Mouse (Mus musculus): ENCODE results near the gene Brk1. TPM values are rescaled to one million over a fixed set of nuclear protein-coding genes. Genes with fewer than 3 reads are reported as not detected.

Brk1 gene
- polyA plus RNA-seq, 1 experiment from 2014 or later = 231 TPM

DNA sequence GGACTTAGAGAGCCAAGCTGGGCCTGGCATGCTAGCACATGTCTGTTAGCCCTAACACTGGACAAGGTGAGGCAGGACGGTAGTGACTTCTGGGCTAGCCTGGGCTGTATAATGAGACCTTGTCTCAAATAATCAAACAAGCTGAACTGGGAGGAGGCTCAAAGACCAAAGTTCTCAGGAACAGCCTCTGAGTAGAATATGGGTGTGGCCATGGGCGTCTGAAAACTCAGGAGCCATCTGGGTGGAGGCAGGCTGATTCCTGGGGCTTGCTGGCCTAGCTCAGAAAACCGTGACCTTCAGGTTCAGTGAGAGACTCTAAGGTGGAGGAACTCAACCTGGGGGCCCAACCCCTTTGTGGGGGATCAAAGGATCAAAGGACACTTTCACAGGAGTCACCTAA, 47.1 kb downstream of the Brk1 start:
- H3K27ac ChIP-seq = no peak overlapping the region

GRCm38 (mm10) chr6:113653551-113653950, 49.0 kb downstream of the Brk1 start:
- ATAC-seq (ENCODE audit: insufficient number of reproducible peaks, low FRiP score, low TSS enrichment, low read depth) = no peak
- 91% methylated on average over 7 of the region's 7 CpGs for WGBS

More for the DNA sequence above, 47.1 kb downstream of the Brk1 start:
- ATAC-seq (ENCODE audit: insufficient number of reproducible peaks, low FRiP score, low TSS enrichment, low read depth) = no peak
- H3K9me3 ChIP-seq = no peaks in the 10 kb centered on the region
- H3K27me3 ChIP-seq = no peaks in the 10 kb centered on the region
- no peaks in the 10 kb centered on the region for H3K4me1 ChIP-seq
- no peak overlapping the region for H3K9ac ChIP-seq
- no peaks in the 10 kb centered on the region for H3K36me3 ChIP-seq
- H3K4me2 ChIP-seq = no peak overlapping the region
- WGBS = 56% methylated on average over 3 of the region's 3 CpGs
- no peak overlapping the region for H3K4me3 ChIP-seq

GRCm38 (mm10) chr6:113654102-113654501, 49.5 kb downstream of the Brk1 start:
- no peaks in the 10 kb centered on the region for H3K9me3 ChIP-seq
- no peak overlapping the region for H3K9ac ChIP-seq
- H3K4me2 ChIP-seq = no peak overlapping the region
- no peak for ATAC-seq (ENCODE audit: insufficient number of reproducible peaks, low FRiP score, low TSS enrichment, low read depth)
- H3K27me3 ChIP-seq = no peaks in the 10 kb centered on the region
- no peak overlapping the region for H3K4me3 ChIP-seq
- H3K36me3 ChIP-seq = no peaks in the 10 kb centered on the region
- no peaks in the 10 kb centered on the region for H3K4me1 ChIP-seq
- 71% methylated on average over 8 of the region's 8 CpGs for WGBS
- no peak overlapping the region for H3K27ac ChIP-seq

More at GRCm38 (mm10) chr6:113653551-113653950, 49.0 kb downstream of the Brk1 start:
- Histone ChIP-seq H3K9me3 (no peaks in the 10 kb centered on the region), H3K27ac (no peak overlapping the region), H3K4me1 (no peaks in the 10 kb centered on the region), H3K4me3 (no peak overlapping the region), H3K27me3 (no peaks in the 10 kb centered on the region), H3K4me2 (no peak overlapping the region), H3K36me3 (no peaks in the 10 kb centered on the region), H3K9ac (no peak overlapping the region)

GRCm38 (mm10) chr6:113654753-113655397, 50.3 kb downstream of the Brk1 start:
- no peaks in the 10 kb centered on the region for H3K9me3 ChIP-seq
- H3K4me3 ChIP-seq = no peak overlapping the region
- no peaks in the 10 kb centered on the region for H3K27me3 ChIP-seq
- H3K9ac ChIP-seq = no peak overlapping the region
- H3K36me3 ChIP-seq = no peaks in the 10 kb centered on the region
- ATAC-seq (ENCODE audit: insufficient number of reproducible peaks, low FRiP score, low TSS enrichment, low read depth) = no peak
- H3K4me1 ChIP-seq = no peaks in the 10 kb centered on the region
- no peak overlapping the region for H3K27ac ChIP-seq
- no peak overlapping the region for H3K4me2 ChIP-seq
- 54% methylated on average over 16 of the region's 16 CpGs for WGBS

DNA sequence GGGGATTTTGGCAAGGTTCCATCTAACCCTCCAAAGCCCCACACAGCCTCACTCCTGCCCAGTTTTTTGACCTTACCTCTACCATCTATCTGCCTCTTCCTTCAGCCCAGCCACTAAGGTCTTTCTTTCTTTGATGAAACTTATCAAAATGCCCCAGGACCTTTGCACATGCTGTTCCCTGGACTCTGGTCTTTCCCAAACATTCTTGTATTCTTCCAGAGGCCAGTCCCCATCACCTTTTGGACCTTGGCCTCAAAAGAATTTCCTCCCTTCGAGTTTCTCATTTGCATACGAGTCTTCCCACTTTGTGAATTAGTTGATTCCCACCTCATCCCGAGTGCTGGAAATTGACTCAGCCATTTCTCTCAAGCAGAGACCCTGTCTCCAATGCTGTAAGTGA, 50.9 kb downstream of the Brk1 start:
- Histone ChIP-seq H3K4me2 (no peak overlapping the region), H3K27ac (no peak overlapping the region), H3K4me3 (no peak overlapping the region), H3K9me3 (no peaks in the 10 kb centered on the region), H3K9ac (no peak overlapping the region), H3K27me3 (no peaks in the 10 kb centered on the region), H3K4me1 (no peaks in the 10 kb centered on the region), H3K36me3 (no peaks in the 10 kb centered on the region)
- 89% methylated on average over 3 of the region's 3 CpGs for WGBS
- no peak for ATAC-seq (ENCODE audit: insufficient number of reproducible peaks, low FRiP score, low TSS enrichment, low read depth)

DNA sequence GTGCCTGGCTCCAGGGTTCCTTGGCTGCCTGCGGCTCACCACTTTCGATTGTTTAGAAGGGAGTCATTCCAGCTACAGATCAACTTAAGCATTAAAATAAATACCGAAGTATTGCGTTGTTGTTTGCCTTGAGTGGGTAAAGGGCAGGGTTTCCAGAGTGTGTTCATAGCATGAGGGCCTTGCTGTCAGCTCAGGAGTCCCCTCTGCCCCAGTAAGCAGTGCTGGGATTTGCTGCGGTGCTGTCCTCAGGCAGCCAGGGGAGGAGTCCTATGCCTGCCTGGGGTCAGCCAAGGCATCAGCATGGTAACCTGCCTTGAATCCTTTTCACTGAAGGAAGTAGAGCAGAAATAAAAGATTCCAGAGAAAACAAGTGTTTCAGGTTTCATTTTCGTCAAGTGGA, 52.3 kb downstream of the Brk1 start:
- WGBS = 87% methylated on average over 6 of the region's 6 CpGs
- Histone ChIP-seq H3K36me3 (no peaks in the 10 kb centered on the region), H3K9ac (no peak overlapping the region), H3K9me3 (no peaks in the 10 kb centered on the region), H3K4me2 (no peak overlapping the region), H3K4me1 (peaks cover 9% of the 10 kb centered on the region; the same call in 1 of the 2 replicates), H3K27me3 (no peaks in the 10 kb centered on the region), H3K4me3 (no peak overlapping the region), H3K27ac (no peak overlapping the region)
- ATAC-seq (ENCODE audit: insufficient number of reproducible peaks, low FRiP score, low TSS enrichment, low read depth) = no peak

DNA sequence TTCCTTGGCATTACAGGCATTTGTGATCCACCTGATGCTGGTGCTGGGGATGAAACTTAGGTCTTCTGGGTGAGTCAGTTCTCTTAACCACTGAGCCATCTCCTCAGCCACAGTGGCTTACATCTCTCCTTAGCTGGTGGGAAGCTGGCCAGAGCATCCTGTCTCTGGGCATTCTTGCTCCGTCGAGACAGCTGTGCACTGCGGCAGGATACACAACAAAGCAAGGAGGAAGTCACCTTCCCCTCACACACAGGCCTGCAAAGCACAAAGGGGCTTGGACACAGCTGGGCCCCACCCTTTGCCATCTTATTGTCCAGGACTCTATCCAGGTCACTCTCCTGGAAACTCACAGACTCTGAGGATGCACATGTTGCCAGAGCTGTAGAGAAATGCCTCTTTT, 53.7 kb downstream of the Brk1 start:
- peaks cover 11% of the 10 kb centered on the region; the same call in 1 of the 2 replicates for H3K4me1 ChIP-seq
- 64% methylated on average over 3 of the region's 3 CpGs for WGBS
- H3K9me3 ChIP-seq = no peaks in the 10 kb centered on the region
- no peak overlapping the region for H3K27ac ChIP-seq
- no peaks in the 10 kb centered on the region for H3K27me3 ChIP-seq
- no peaks in the 10 kb centered on the region for H3K36me3 ChIP-seq
- H3K4me2 ChIP-seq = no peak overlapping the region
- H3K4me3 ChIP-seq = no peak overlapping the region
- no peak overlapping the region for H3K9ac ChIP-seq
- 0 out of 2 replicates have a peak, but pooled peaks have one; percentile 25 for ATAC-seq (ENCODE audit: insufficient number of reproducible peaks, low FRiP score, low TSS enrichment, low read depth)

DNA sequence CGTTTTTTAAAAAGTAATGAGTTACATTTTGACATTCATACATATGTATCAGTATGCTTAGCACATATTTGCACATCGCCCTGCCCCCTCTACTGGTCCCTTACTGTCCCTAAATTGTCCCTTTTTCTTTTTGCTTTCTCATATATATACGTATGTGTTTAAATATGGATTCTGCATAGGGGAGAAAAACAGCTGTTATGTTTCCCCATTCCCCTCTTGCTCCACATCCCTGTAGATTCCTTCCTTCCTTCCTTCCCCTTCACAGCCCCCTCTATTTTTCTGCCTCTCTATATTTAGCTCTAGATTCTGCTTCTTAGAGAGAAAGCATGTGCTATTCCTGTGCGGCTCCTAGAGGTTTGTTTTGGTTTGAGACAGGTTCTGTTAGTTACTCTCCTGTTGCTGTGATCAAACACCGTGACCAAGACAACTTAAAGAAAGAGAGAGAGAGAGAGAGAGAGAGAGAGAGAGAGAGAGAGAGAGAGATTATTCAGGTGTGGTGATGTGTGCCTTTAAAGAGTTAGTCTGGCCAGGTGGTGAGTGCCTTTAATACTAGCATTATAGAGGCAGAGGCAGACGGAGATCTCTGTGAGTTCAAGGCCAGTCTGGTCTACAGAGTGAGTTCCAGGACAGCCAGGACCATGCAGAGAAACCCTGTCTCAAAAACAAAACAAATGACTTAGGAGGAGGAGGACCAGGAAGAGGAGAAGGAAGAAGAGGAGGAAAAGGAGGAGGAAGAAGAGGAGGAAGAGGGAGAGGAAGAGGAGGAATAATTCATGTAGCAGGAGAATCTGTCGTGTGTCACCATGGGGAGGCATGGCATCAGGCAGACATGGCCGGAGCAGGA, 55.3 kb downstream of the Brk1 start:
- no peaks in the 10 kb centered on the region for H3K36me3 ChIP-seq
- no peaks in the 10 kb centered on the region for H3K27me3 ChIP-seq
- 67% methylated on average over 8 of the region's 8 CpGs for WGBS
- H3K4me1 ChIP-seq = peaks cover 11% of the 10 kb centered on the region; the same call in 1 of the 2 replicates
- no peak overlapping the region for H3K4me3 ChIP-seq
- ATAC-seq (ENCODE audit: insufficient number of reproducible peaks, low FRiP score, low TSS enrichment, low read depth) = no peak
- H3K27ac ChIP-seq = no peak overlapping the region
- no peak overlapping the region for H3K9ac ChIP-seq
- H3K4me2 ChIP-seq = no peak overlapping the region
- H3K9me3 ChIP-seq = no peaks in the 10 kb centered on the region

DNA sequence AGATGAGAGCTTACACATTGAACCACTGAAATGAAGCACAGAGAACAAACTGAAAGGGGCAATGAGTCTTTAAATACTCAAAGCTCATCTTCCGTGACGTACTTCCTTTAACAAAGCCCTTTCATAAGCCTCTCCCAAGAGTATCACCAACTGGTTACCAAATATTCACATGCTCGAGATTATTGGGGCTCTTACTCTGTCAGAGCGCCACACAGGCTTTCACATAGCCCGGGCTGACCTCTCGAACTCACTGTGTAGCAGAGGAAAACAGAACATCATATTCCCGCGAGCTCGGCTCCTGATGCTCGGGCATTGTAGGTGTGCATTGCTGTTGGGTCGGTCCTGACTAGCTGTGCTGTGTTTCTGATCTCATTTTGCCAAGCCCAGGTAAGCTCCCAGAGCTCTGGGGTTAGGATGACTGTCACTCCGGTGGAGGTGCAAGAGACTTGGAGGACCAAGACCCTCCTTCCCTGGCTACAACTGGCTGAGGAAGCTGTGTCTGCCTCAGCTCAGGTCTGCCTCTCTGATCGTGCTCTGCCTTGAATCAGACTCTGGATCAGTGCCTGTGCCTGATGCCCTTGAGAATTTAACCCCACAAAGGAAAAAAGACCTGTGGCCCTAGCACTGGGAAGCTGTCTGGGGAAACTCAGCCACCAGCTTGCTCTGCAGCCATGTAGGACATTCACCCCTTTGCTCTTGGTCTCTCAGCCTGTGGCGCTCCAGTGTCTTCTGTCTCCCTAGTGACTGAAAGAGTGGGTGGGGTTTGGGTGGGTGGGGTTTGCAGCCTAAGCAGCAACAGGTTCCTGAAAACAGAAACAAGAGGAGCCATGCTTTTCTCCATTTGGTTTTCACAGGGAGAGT, 56.1 kb downstream of the Brk1 start:
- 59% methylated on average over 14 of the region's 14 CpGs for whole genome bisulfite sequencing
- H3K36me3 ChIP-seq = no peaks in the 10 kb centered on the region
- no peak for ATAC-seq (ENCODE audit: insufficient number of reproducible peaks, low FRiP score, low TSS enrichment, low read depth)
- no peaks in the 10 kb centered on the region for H3K27me3 ChIP-seq
- no peaks in the 10 kb centered on the region for H3K9me3 ChIP-seq
- peaks cover 11% of the 10 kb centered on the region; the same call in 1 of the 2 replicates for H3K4me1 ChIP-seq
- H3K9ac ChIP-seq = no peak overlapping the region
- no peak overlapping the region for H3K4me3 ChIP-seq
- no peak overlapping the region for H3K27ac ChIP-seq
- H3K4me2 ChIP-seq = no peak overlapping the region

- no peak for ATAC-seq (ENCODE audit: insufficient number of reproducible peaks, low FRiP score, low TSS enrichment, low read depth)
- WGBS = 57% methylated on average over 12 of the region's 12 CpGs
These were observed 57.0 kb downstream of the Brk1 start for GRCm38 (mm10) chr6:113661353-113662241.

More at GRCm38 (mm10) chr6:113661353-113662241, 57.0 kb downstream of the Brk1 start:
- Histone ChIP-seq H3K9ac (no peak overlapping the region), H3K4me3 (no peak overlapping the region), H3K36me3 (no peaks in the 10 kb centered on the region), H3K4me1 (peaks cover 11% of the 10 kb centered on the region; the same call in 1 of the 2 replicates), H3K9me3 (no peaks in the 10 kb centered on the region), H3K4me2 (no peak overlapping the region), H3K27ac (no peak overlapping the region), H3K27me3 (no peaks in the 10 kb centered on the region)

Data from limb, embryonic 15.5 days (tissue).